Mouse (Mus musculus) gastrocnemius, adult 2 months (tissue): ENCODE data around the gene 1110008P14Rik. TPM values are rescaled to one million over a fixed set of nuclear protein-coding genes. Genes with fewer than 3 reads are reported as not detected.
"Not testable (repeated sequence)": the region's sequence is repeated elsewhere in the genome, so short reads cannot be mapped to it uniquely, and the experiment has no call there.

Experiments used
- DNase-seq: peaks from one replicate; pipeline ENCODE4 v3.0.0; 2022
- H3K27ac ChIP-seq: fragments of 200-600 bp; 2 replicates; pipeline ENCODE4 v1.8.1; 2022; ENCODE audit warnings: mild to moderate bottlenecking
- H3K4me3 ChIP-seq: fragments of 200-600 bp; 2 replicates; pipeline ENCODE4 v1.8.1; 2022; ENCODE audit warnings: mild to moderate bottlenecking, moderate library complexity
- CTCF ChIP-seq: fragments of 200-600 bp; IDR thresholded peaks from 2 replicates; pipeline ENCODE4 v1.8.1; 2022; ENCODE audit warnings: antibody characterized with exemption, mild to moderate bottlenecking, moderate library complexity
- intact Hi-C: fragments of 180-260 bp; cut with DNase I; formaldehyde crosslinking; loops from one replicate; pipeline ENCODE4 v1.15.1; 2025
- total RNA-seq, 2 experiments: library from RNA; stranded (reverse); gene quantifications; 2 replicates each; pipeline ENCODE4 v1.2.3; 2021

1110008P14Rik gene
- total RNA-seq, 2 experiments from 2014 or later = 34.3 to 43.2 TPM

DNA sequence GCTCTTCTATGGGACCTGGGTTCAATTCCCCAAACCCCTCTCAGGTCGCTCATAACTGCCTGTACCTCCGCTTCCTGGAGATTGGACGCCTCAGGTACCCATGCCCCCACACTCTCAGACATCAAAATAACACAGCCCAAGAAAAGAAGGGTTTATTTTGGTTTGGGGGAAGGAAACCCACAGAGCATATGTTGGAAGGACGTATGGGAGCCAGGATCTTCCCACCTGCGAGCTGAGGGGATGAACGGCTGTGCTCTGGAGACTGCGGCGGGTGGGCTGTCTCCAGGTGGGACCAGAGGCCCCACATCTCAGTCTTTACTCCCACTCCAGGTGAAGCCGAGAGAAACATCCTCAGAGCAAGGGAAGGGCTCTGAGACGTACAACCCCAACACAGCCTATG lies 4.8 kb downstream of the 1110008P14Rik start:
- intact Hi-C loops = no loop called here
- no peak overlapping the region for H3K4me3 ChIP-seq
- no peak for TF ChIP-seq CTCF
- no peak overlapping the region for H3K27ac ChIP-seq
- no peak for DNase-seq

DNA sequence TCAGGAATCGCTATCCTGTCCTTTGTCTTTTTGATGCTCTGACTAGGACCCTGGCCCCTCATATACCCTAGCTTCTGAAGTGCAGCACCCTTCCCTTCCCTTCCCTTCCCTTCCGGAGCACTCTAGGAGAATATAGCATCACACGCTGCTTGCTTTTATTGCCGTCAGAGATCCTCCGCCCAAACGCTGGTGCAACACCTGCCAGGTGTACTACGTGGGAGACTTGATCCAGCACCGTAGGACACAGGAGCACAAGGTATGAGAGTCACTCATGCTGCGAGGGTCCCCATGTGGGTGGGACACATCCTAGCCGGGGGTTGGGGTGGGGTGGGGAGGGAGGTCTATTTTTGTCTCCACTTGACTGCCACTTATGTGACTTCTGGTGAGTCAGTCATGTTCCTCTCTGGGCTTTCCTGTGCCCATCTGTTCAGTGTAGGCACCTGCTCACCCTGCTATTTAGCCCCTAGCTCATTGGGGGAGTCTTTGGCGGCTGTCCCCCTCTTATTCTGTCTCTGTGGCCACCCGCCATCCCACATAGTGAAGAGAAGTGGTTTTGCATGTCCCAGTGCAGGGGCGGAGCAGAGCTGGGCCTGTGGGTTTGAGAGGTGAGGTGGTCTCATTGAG lies 6.3 kb downstream of the 1110008P14Rik start:
- no peak for DNase-seq
- no peak overlapping the region for H3K27ac ChIP-seq
- intact Hi-C loops = no loop called here

DNA sequence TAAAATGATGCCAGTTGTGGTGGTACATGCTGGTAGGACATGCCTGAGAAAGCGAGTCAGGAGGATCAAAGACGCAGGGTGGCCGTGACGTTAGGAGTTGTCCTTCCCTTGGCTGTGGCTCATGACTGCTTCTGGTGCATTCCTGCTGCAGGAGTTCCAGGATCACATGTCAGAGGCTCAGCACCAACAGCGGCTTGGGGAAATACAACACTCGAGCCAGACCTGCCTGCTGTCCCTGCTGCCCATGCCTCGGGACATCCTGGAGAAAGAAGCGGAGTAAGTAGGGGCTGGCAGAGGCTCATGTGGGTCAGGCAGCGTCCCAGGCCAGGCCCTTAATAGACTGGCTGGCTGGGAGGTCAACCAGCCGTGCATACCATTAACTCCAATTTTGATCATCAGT lies 7.5 kb downstream of the 1110008P14Rik start:
- Histone ChIP-seq H3K27ac (peak overlapping the region; percentile 88), H3K4me3 (no peak overlapping the region)
- peak; percentile 87 for DNase-seq
- TF ChIP-seq CTCF = no peak
- intact Hi-C loops = no loop called here

More for the DNA sequence above, 6.3 kb downstream of the 1110008P14Rik start:
- TF ChIP-seq CTCF = no peak
- no peak overlapping the region for H3K4me3 ChIP-seq

DNA sequence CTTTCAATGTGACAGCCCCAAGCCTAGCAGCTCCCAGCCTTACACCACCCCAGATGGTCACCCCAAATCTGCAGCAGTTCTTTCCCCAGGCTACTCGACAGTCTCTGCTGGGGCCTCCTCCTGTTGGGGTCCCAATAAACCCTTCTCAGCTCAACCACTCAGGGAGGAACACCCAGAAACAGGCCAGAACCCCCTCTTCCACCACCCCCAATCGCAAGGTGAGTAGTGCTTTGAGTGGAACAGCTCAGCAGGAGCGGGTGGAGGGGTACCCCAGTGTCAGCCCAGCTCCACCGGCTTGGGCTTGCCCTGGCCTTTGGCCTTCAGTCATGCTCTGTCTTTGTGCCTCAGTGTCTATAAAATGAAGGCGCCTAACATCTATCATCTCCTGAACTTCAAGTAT lies 14.4 kb downstream of the 1110008P14Rik start:
- H3K4me3 ChIP-seq = no peak overlapping the region
- intact Hi-C loops = no loop called here

DNA sequence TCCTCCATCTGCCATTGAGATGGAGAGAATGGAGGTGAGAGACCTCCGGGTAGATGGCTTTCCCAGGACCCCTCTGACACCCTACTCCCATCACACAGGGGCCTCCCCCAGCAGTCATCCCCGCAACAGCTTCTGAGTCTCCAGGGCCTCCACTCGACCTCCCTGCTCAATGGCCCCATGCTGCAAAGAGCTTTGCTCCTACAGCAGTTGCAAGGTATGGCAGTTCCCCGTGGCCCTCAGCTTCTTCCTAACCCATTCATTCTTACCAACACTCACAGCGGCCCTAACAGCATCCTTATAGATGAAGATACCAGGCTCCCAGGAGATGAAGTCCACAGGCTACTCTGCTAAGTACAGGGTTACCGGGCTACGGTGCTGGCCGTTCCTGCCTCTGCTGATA lies 17.6 kb downstream of the 1110008P14Rik start:
- no peak for DNase-seq
- TF ChIP-seq CTCF = no peak
- intact Hi-C loops = no loop called here
- peak overlapping the region; percentile 93 for H3K4me3 ChIP-seq
- H3K27ac ChIP-seq = peak overlapping the region; percentile 95

More for the DNA sequence above, 14.4 kb downstream of the 1110008P14Rik start:
- TF ChIP-seq CTCF = no peak
- no peak overlapping the region for H3K27ac ChIP-seq
- no peak for DNase-seq

DNA sequence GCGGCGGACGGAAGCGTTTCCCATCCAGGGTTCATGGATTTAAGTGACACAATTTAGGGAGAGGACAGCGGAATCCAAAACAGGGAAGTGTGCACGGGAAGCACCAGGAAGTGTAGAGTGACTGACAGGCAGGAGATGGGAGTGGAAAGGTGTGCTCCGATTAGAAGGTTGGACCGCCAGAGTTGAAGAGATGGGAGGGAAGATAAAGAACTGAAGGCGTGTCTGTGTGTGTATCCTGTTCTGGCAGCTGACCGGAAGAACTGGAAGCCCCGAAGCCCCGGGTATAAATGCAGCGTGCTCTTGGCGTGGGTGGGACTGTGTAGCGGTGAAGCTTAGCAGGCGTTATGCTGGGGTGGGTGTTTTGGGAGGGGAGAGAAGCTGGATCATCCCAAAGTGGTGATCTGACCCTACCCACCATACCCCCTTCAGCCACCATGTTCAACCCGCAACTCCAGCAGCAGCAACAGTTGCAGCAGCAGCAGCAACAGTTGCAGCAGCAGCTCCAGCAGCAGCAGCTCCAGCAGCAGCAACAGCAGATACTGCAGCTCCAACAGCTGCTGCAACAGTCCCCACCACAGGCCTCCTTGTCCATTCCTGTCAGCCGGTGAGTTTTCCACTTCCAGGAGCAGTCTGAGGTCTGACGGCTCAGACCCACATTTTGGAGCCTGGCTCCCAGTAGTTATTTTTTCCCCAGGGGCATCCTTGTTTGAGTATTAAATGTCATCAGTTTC lies 18.2 kb downstream of the 1110008P14Rik start:
- Histone ChIP-seq H3K27ac (peak overlapping the region; percentile 95), H3K4me3 (peak overlapping the region; percentile 93)
- no peak for TF ChIP-seq CTCF
- intact Hi-C loops = no loop called here
- DNase-seq = peak; percentile 40

DNA sequence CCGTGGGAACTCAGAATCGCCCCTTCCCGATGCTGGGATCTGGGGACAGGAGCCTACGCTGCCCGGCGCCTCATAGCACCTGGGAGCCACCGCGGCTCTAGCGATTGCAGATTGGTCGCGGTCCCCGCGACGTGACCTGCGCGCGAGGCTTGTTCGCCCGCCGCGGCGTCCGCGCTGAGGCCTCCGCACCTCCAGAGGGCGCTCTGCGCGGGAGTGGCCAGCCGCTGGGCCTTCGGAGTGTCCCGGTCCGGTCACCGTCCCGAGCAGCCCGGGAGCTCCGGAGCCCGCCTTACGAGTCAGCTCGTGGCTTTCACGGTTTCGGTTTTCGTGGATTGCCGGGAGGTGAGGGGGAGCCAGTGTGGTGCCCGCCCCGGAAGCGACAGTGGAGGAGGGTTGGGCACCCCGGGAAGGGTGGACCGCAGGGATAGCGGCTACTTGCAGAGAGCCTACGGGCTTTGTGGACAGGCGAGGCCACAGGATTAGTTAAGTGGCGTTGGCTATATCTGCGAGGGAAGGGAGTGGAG lies 18.9 kb downstream of the 1110008P14Rik start:
- intact Hi-C loops = no loop called here
- peak overlapping the region; percentile 93 for H3K4me3 ChIP-seq
- peak; percentile 97 for DNase-seq
- TF ChIP-seq CTCF = peak; percentile 99; the same call in 1 of the 2 replicates
- H3K27ac ChIP-seq = peak overlapping the region; percentile 95

DNA sequence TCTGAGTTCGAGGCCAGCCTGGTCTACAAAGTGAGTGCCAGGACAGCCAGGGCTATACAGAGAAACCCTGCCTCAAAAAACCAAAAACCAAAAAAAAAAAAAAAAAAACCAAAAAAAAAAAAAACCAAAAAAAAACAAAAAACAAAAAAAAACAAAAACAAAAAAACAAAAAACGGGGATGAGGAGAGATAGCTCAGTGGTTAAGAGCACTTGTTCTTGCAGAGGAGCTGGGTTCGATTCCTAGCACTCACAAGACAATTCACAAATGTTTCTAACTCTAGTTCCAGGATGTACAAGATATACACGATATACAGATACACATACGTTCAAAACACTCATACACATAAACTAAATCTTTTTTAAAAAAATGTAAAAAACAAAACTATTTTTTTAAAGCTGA lies 19.5 kb downstream of the 1110008P14Rik start:
- H3K27ac ChIP-seq = peak overlapping the region; percentile 95
- intact Hi-C loops, DNase-seq: not testable (repeated sequence)
- peak overlapping the region; percentile 93 for H3K4me3 ChIP-seq

DNA sequence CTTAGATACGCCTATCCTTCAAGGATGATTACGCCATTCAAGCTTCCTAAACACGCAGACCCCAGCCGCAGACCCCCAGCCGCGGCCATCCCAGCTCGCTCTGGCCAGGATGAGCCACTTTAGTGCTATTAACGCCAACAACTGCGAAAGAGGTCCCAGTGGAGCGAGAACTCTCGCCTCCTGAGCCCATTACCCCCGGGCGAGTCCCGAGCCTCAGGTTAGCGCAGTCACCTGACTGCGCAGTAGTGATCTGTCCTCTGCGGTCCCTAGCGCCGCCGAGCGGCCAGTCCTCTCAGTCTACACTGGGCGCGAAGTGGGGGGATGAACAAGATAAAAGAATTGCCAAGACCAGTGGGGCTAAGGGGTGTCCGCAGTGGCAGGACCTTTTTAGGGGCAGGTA lies 20.3 kb downstream of the 1110008P14Rik start:
- Histone ChIP-seq H3K4me3 (peak overlapping the region; percentile 73), H3K27ac (peak overlapping the region; percentile 93)
- intact Hi-C loops = no loop called here
- TF ChIP-seq CTCF = peak; percentile 73
- DNase-seq = peak; percentile 84

DNA sequence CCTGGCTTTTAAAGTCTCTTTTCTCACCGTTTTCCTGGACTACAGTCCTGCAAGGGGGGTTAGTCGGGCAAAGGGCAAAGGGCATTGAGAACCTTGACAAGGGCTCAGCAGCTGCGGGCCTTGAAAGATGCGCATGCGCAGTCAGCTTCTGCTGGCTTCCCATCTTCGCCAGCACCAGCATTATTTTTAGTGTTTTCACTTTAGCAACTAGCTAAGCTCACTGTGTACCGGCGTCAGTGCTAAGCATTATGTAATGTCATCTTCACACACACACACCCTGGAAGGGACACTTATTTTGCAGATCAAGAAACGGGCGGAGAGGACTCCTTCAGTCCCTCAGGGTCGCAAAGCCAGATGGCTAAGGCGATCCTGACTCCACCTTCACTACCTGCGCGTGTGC lies 21.0 kb downstream of the 1110008P14Rik start:
- intact Hi-C loops = no loop called here
- H3K4me3 ChIP-seq = peak overlapping the region; percentile 73
- peak overlapping the region; percentile 93 for H3K27ac ChIP-seq
- no peak for TF ChIP-seq CTCF
- DNase-seq = peak; percentile 86

DNA sequence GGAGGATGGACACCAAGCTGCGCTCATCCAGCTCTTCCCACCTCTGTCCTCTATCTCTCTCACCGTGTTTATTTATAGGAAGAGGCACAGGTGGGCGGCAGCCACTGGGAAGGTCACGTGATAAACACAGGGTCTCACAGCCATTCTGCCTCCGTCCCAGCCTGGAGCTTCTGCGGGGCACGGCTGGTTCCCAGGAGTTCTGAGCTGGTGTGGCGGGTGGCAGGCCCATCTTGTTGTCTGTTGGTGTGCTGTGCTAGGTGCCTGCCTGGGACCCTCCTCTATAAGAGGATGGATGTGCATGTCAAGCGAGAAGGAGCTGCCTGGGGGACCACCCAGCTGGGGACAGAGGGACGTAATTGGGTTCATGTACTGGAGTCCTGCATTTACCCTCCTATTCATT lies 23.4 kb downstream of the 1110008P14Rik start:
- peak; percentile 17 for DNase-seq
- no peak for TF ChIP-seq CTCF
- Histone ChIP-seq H3K27ac (no peak overlapping the region), H3K4me3 (no peak overlapping the region)
- intact Hi-C loops = no loop called here

DNA sequence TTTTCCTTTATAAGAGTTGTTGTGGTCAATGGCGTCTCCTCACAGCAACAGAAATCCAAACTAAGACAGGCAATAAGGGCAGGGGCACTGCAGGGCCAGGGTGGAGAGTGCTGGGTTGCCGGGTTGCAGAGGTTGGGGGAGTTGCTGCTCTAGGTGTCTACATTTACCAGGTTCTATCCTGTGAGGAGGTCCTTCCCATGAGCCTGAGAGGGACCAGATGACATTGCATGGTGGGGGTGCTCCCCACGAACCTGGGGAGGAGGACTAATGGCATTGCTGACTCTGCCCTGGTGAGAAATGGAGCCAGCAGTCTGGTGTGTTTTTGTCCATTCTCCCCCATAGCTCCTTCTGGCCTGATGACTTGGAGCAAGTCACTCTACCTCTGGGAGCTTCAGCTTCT lies 24.0 kb downstream of the 1110008P14Rik start:
- H3K27ac ChIP-seq = no peak overlapping the region
- no peak overlapping the region for H3K4me3 ChIP-seq
- intact Hi-C loops = no loop called here
- no peak for DNase-seq
- TF ChIP-seq CTCF = no peak

DNA sequence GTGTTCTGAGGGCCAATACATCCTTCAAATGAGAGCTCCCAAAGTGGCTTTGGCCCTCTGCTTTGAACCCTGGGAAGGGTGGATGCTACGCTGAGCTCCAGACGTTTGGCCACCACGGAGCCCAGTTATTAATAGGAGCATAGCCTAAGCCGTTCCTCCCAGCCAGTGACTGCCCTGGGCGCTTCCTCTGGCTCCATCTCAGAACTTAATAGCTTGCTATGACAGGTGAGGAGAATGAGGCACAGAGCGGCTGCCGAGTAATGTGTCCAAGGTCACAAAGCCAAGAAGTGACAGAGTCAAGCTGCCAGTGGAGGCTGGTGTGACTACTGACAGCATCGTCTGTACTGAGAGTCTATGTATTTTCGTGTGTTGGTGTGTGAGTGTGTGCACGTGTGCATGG lies 25.5 kb downstream of the 1110008P14Rik start:
- DNase-seq = peak; percentile 78

More for the DNA sequence above, 25.5 kb downstream of the 1110008P14Rik start:
- Histone ChIP-seq H3K4me3 (no peak overlapping the region), H3K27ac (peak overlapping the region; percentile 64)
- TF ChIP-seq CTCF = no peak
- intact Hi-C loops = no loop called here
